Mouse (Mus musculus): Measurements from ENCODE around the gene Olfr543. TPM values are rescaled to one million over a fixed set of nuclear protein-coding genes. Genes with fewer than 3 reads are reported as not detected.

Gene Olfr543
- polyA plus RNA-seq, 1 experiment from 2014 or later = 0.52 TPM

GRCm38 (mm10) chr7:102467566-102467965, 13.9 kb downstream of the Olfr543 start:
- Histone ChIP-seq H3K9ac (no peak overlapping the region), H3K27ac (replicated peaks) (no peak overlapping the region), H3K4me2 (no peak overlapping the region), H3K27me3 (no peaks in the 10 kb centered on the region), H3K4me1 (replicated peaks) (no peaks in the 10 kb centered on the region), H3K4me3 (no peak overlapping the region), H3K9me3 (no peaks in the 10 kb centered on the region), H3K36me3 (peaks cover 50% of the 10 kb centered on the region)
- ATAC-seq (ENCODE audit: low FRiP score, low read depth) = no peak
- WGBS = 90% methylated on average over 8 of the region's 8 CpGs

- no peak for ATAC-seq (ENCODE audit: low FRiP score, low read depth)
- H3K9ac ChIP-seq = no peak overlapping the region
- no peaks in the 10 kb centered on the region for H3K27me3 ChIP-seq
- 83% methylated on average over 5 of the region's 5 CpGs for WGBS
- peaks cover 72% of the 10 kb centered on the region for H3K36me3 ChIP-seq
- no peak overlapping the region for H3K4me2 ChIP-seq
- H3K4me1 ChIP-seq (replicated peaks) = no peaks in the 10 kb centered on the region
- H3K27ac ChIP-seq (replicated peaks) = no peak overlapping the region
- H3K4me3 ChIP-seq = no peak overlapping the region
- no peaks in the 10 kb centered on the region for H3K9me3 ChIP-seq
Observed at GRCm38 (mm10) chr7:102458618-102459380, 22.7 kb downstream of the Olfr543 start.

- no peaks in the 10 kb centered on the region for H3K27me3 ChIP-seq
- H3K9me3 ChIP-seq = no peaks in the 10 kb centered on the region
- no peak overlapping the region for H3K9ac ChIP-seq
- 94% methylated on average over 9 of the region's 9 CpGs for WGBS
- H3K4me2 ChIP-seq = no peak overlapping the region
- no peak overlapping the region for H3K27ac ChIP-seq (replicated peaks)
- peaks cover 38% of the 10 kb centered on the region for H3K36me3 ChIP-seq
- peaks cover 18% of the 10 kb centered on the region for H3K4me1 ChIP-seq (replicated peaks)
- ATAC-seq (ENCODE audit: low FRiP score, low read depth) = no peak
- no peak overlapping the region for H3K4me3 ChIP-seq
Observed at GRCm38 (mm10) chr7:102446438-102446837, 35.0 kb downstream of the Olfr543 start.

GRCm38 (mm10) chr7:102444301-102444700, 37.2 kb downstream of the Olfr543 start:
- ATAC-seq (ENCODE audit: low FRiP score, low read depth) = no peak
- 87% methylated on average over 2 of the region's 2 CpGs for WGBS

GRCm38 (mm10) chr7:102442432-102442831, 39.0 kb downstream of the Olfr543 start:
- H3K9ac ChIP-seq = peak overlapping the region; percentile 69
- 0 out of 2 replicates have a peak overlapping the region, but pooled peaks have one; percentile 58 for H3K27ac ChIP-seq (replicated peaks)
- peaks cover 9% of the 10 kb centered on the region for H3K36me3 ChIP-seq
- peaks cover 18% of the 10 kb centered on the region for H3K4me1 ChIP-seq (replicated peaks)
- peak overlapping the region; percentile 78 for H3K4me2 ChIP-seq
- H3K27me3 ChIP-seq = no peaks in the 10 kb centered on the region
- WGBS = 0% methylated on average over 4 of the region's 4 CpGs
- H3K4me3 ChIP-seq = peak overlapping the region; percentile 80
- H3K9me3 ChIP-seq = no peaks in the 10 kb centered on the region
- ATAC-seq (ENCODE audit: low FRiP score, low read depth) = no peak

More at GRCm38 (mm10) chr7:102444301-102444700, 37.2 kb downstream of the Olfr543 start:
- no peak overlapping the region for H3K27ac ChIP-seq (replicated peaks)
- H3K4me1 ChIP-seq (replicated peaks) = peaks cover 18% of the 10 kb centered on the region
- H3K4me3 ChIP-seq = no peak overlapping the region
- H3K9ac ChIP-seq = no peak overlapping the region
- no peaks in the 10 kb centered on the region for H3K9me3 ChIP-seq
- H3K36me3 ChIP-seq = peaks cover 19% of the 10 kb centered on the region
- H3K4me2 ChIP-seq = no peak overlapping the region
- H3K27me3 ChIP-seq = no peaks in the 10 kb centered on the region

- Histone ChIP-seq H3K4me2 (peak within 1 kb of the TSS; percentile 78), H3K9me3 (no peaks in the 10 kb centered on the region), H3K9ac (peak within 1 kb of the TSS; percentile 69), H3K36me3 (peaks cover 7% of the 10 kb centered on the region), H3K27ac (replicated peaks) (peak within 1 kb of the TSS; percentile 73), H3K4me1 (replicated peaks) (peaks cover 18% of the 10 kb centered on the region), H3K27me3 (no peaks in the 10 kb centered on the region), H3K4me3 (peak within 1 kb of the TSS; percentile 80)
- WGBS = under 1% methylated on average over 48 of the region's 56 CpGs
- ATAC-seq (ENCODE audit: low FRiP score, low read depth) = peak; percentile 99
Observed at GRCm38 (mm10) chr7:102441657-102442391, 39.7 kb downstream of the Olfr543 start, which contains the start of gene Rrm1. Gene Rrm1, plus strand, starts transcription at chr7:102441695.

GRCm38 (mm10) chr7:102440822-102441656, 40.4 kb downstream of the Olfr543 start:
- H3K9ac ChIP-seq = no peak overlapping the region
- peak overlapping the region; percentile 73; the same call in 1 of the 2 replicates for H3K27ac ChIP-seq (replicated peaks)
- peak; percentile 5 for ATAC-seq (ENCODE audit: low FRiP score, low read depth)
- no peaks in the 10 kb centered on the region for H3K9me3 ChIP-seq
- peak overlapping the region; percentile 78 for H3K4me2 ChIP-seq
- 52% methylated on average over 15 of the region's 15 CpGs for WGBS
- H3K36me3 ChIP-seq = peaks cover 5% of the 10 kb centered on the region
- H3K4me3 ChIP-seq = peak overlapping the region; percentile 80
- peaks cover 18% of the 10 kb centered on the region for H3K4me1 ChIP-seq (replicated peaks)
- H3K27me3 ChIP-seq = no peaks in the 10 kb centered on the region

- Histone ChIP-seq H3K36me3 (no peaks in the 10 kb centered on the region), H3K4me2 (no peak overlapping the region), H3K27ac (replicated peaks) (no peak overlapping the region), H3K9ac (no peak overlapping the region), H3K27me3 (no peaks in the 10 kb centered on the region), H3K9me3 (no peaks in the 10 kb centered on the region), H3K4me3 (no peak overlapping the region), H3K4me1 (replicated peaks) (no peaks in the 10 kb centered on the region)
- no peak for ATAC-seq (ENCODE audit: low FRiP score, low read depth)
- 77% methylated on average over 2 of the region's 2 CpGs for WGBS
Observed at GRCm38 (mm10) chr7:102434344-102434743, 47.1 kb downstream of the Olfr543 start.

Other genes starting within 250 kb of the Olfr543 start
- 20.1 and 20.5 TPM in 2 replicates for gene Rhog, start 225.6 kb downstream of the Olfr543 start, polyA plus RNA-seq (2015; fragmentation: Nextera tagmentation; extraction: Ambion mirVana)
- 13.6 and 15.1 TPM in 2 replicates for gene Stim1, start 213.9 kb downstream of the Olfr543 start, polyA plus RNA-seq (2015; fragmentation: Nextera tagmentation; extraction: Ambion mirVana)
- 51.4 and 61.4 TPM in 2 replicates for gene Rrm1, start 40.0 kb downstream of the Olfr543 start, polyA plus RNA-seq (2015; fragmentation: Nextera tagmentation; extraction: Ambion mirVana)
- gene Olfr544, start 6.6 kb upstream of the Olfr543 start, polyA plus RNA-seq (2015; fragmentation: Nextera tagmentation; extraction: Ambion mirVana) = 0.16 and 0.18 TPM in 2 replicates
- 0.13 and 0.25 TPM in 2 replicates for gene Olfr545, start 17.9 kb upstream of the Olfr543 start, polyA plus RNA-seq (2015; fragmentation: Nextera tagmentation; extraction: Ambion mirVana)
- not detected in 2 replicates for gene Olfr547, start 53.1 kb upstream of the Olfr543 start, polyA plus RNA-seq (2015; fragmentation: Nextera tagmentation; extraction: Ambion mirVana)
- not detected in 2 replicates for gene Olfr548-ps1, start 59.2 kb upstream of the Olfr543 start, polyA plus RNA-seq (2015; fragmentation: Nextera tagmentation; extraction: Ambion mirVana)
- gene Olfr549, start 68.2 kb upstream of the Olfr543 start, polyA plus RNA-seq (2015; fragmentation: Nextera tagmentation; extraction: Ambion mirVana) = not detected in 2 replicates
- 0.25 and 0.26 TPM in 2 replicates for gene Trim21, start 83.8 kb upstream of the Olfr543 start, polyA plus RNA-seq (2015; fragmentation: Nextera tagmentation; extraction: Ambion mirVana)
- not detected in 2 replicates for gene Olfr550, start 89.8 kb upstream of the Olfr543 start, polyA plus RNA-seq (2015; fragmentation: Nextera tagmentation; extraction: Ambion mirVana)
- gene Olfr551, start 110.2 kb upstream of the Olfr543 start, polyA plus RNA-seq (2015; fragmentation: Nextera tagmentation; extraction: Ambion mirVana) = not detected in 2 replicates
- 0.04 TPM in 1 of 2 replicates, not detected in the other for gene Olfr552, start 116.1 kb upstream of the Olfr543 start, polyA plus RNA-seq (2015; fragmentation: Nextera tagmentation; extraction: Ambion mirVana)
- gene Olfr553, start 136.5 kb upstream of the Olfr543 start, polyA plus RNA-seq (2015; fragmentation: Nextera tagmentation; extraction: Ambion mirVana) = not detected in 2 replicates
- not detected in 2 replicates for gene Olfr554, start 156.8 kb upstream of the Olfr543 start, polyA plus RNA-seq (2015; fragmentation: Nextera tagmentation; extraction: Ambion mirVana)
- gene Olfr555, start 177.1 kb upstream of the Olfr543 start, polyA plus RNA-seq (2015; fragmentation: Nextera tagmentation; extraction: Ambion mirVana) = not detected in 2 replicates
- gene Olfr556, start 183.2 kb upstream of the Olfr543 start, polyA plus RNA-seq (2015; fragmentation: Nextera tagmentation; extraction: Ambion mirVana) = not detected in 2 replicates
- gene Trim68, start 205.6 kb upstream of the Olfr543 start, polyA plus RNA-seq (2015; fragmentation: Nextera tagmentation; extraction: Ambion mirVana) = 6.5 and 7.0 TPM in 2 replicates
- gene Olfr557, start 214.2 kb upstream of the Olfr543 start, polyA plus RNA-seq (2015; fragmentation: Nextera tagmentation; extraction: Ambion mirVana) = not detected in 2 replicates
- gene Olfr558, start 220.5 kb upstream of the Olfr543 start, polyA plus RNA-seq (2015; fragmentation: Nextera tagmentation; extraction: Ambion mirVana) = 0.13 and 0.14 TPM in 2 replicates
- not detected in 2 replicates for gene Olfr33, start 237.4 kb upstream of the Olfr543 start, polyA plus RNA-seq (2015; fragmentation: Nextera tagmentation; extraction: Ambion mirVana)
- gene Olfr559, start 245.8 kb upstream of the Olfr543 start, polyA plus RNA-seq (2015; fragmentation: Nextera tagmentation; extraction: Ambion mirVana) = not detected in 2 replicates